Mouse (Mus musculus) stomach, postnatal 0 days (tissue): ENCODE data around the gene Arfgef3.

Source experiments
- CTCF ChIP-seq: IDR thresholded peaks from 2 replicates; pipeline ENCODE4 v1.5.1; 2016; ENCODE audit warnings: antibody characterized with exemption, low read depth, mild to moderate bottlenecking, moderate library complexity
- EP300 ChIP-seq: optimal IDR thresholded peaks from 2 replicates; pipeline ENCODE3; 2016; ENCODE audit warnings: antibody characterized with exemption

GRCm38 (mm10) chr10:18728548-18728947 is 15.2 kb downstream of the Arfgef3 start:
- TF ChIP-seq EP300 (no peak), CTCF (no peak)
